Mouse (Mus musculus): ENCODE data around the gene Fhl2. TPM values are rescaled to one million over a fixed set of nuclear protein-coding genes. Genes with fewer than 3 reads are reported as not detected.
"Not testable (repeated sequence)": the region's sequence is repeated elsewhere in the genome, so short reads cannot be mapped to it uniquely, and the experiment has no call there.

Gene Fhl2
- polyA plus RNA-seq, 1 experiment, result 135 TPM

DNA sequence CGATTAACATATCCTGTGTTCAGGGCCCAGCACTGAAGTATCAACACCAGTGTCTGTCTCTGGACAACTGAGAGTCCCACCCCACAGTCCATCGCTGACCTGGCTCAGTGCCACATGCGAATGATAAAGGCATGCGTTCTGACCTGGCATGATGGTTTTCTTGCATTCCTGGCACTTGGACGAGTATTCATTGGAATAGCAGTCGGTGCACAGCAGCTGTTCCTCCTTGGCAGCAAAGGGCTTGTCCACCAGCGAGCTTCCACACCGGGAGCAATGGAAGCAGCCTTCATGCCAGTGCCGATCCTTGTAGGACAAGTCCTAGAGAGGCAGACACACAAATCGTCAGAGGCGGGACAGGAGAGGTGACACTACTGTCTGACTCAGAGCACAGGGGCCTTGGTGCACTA lies 55.2 kb downstream of the Fhl2 start:
- Histone ChIP-seq H3K4me3 (ENCODE audit: insufficient read depth, poor library complexity, severe bottlenecking) (no peak overlapping the region), H3K79me2 (ENCODE audit: control insufficient read depth, insufficient read depth) (peaks cover 96% of the 10 kb centered on the region), H3K79me3 (ENCODE audit: low read depth) (peaks cover 53% of the 10 kb centered on the region), H3K36me3 (ENCODE audit: control insufficient read depth, insufficient read depth) (peaks cover 80% of the 10 kb centered on the region), H3K27me3 (ENCODE audit: control insufficient read depth, insufficient read depth, insufficient read length) (no peaks in the 10 kb centered on the region), H3ac (ENCODE audit: control insufficient read depth, insufficient read length, low read depth) (no peak overlapping the region)
- TF ChIP-seq MYOD1 (IDR thresholded peaks at IDR 0.05; ENCODE audit: control insufficient read depth, insufficient read length, low read depth) (peak; percentile 92), MAX (IDR thresholded peaks at IDR 0.05) (peak; percentile 60), MYOG (IDR thresholded peaks at IDR 0.05; ENCODE audit: control insufficient read depth, extremely low read depth, insufficient read length) (no peak)

DNA sequence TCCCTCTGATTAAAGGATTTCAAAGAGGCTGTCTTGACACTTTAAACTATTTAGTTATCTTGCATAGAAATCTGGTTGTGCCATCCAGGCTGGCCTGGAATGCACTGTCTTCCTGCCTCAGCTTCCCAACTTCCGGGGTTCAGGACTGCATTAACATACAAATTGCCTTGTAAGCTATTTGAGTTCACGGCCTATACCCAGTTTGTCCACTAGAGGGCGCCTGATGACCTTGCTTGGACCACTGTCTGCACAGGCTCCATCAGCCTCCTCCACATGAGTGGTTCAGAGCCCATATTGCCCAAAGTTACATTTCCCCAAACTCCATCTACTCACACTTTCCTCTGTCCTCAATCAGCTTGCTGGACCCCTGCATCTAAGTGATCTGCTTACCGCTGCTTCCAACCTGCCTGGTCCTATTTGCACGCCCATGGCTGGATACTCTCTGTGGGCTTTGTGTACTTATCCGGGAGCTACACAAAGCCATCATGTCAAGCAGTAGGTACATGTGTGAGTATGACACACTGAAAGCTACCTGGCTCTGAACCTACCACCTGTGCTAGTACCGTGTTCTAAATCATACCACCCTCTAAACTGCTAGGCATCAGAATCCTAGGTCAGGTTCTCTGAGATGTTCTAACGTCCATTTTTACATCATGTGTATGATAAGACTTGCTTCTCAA lies 57.1 kb downstream of the Fhl2 start:
- TF ChIP-seq MYOG (IDR thresholded peaks at IDR 0.05; ENCODE audit: control insufficient read depth, extremely low read depth, insufficient read length), result no peak
- no peak for TF ChIP-seq MYOD1 (IDR thresholded peaks at IDR 0.05; ENCODE audit: control insufficient read depth, insufficient read length, low read depth)
- no peak for TF ChIP-seq USF1 (IDR thresholded peaks at IDR 0.05; ENCODE audit: low read depth)
- peak; percentile 82 for TF ChIP-seq CTCF (IDR thresholded peaks at IDR 0.05; ENCODE audit: control insufficient read depth, insufficient read depth, insufficient read length)
- TF ChIP-seq CEBPB (IDR thresholded peaks at IDR 0.05; ENCODE audit: low read depth), result no peak
- no peak for TF ChIP-seq FOSL1 (IDR thresholded peaks at IDR 0.05; ENCODE audit: insufficient read depth, low read length, poor library complexity, severe bottlenecking)
- no peak for TF ChIP-seq MAX (IDR thresholded peaks at IDR 0.05)
- H3K79me3 ChIP-seq (ENCODE audit: low read depth), result peaks cover 55% of the 10 kb centered on the region
- H3K4me3 ChIP-seq (ENCODE audit: insufficient read depth, poor library complexity, severe bottlenecking), result no peak overlapping the region

DNA sequence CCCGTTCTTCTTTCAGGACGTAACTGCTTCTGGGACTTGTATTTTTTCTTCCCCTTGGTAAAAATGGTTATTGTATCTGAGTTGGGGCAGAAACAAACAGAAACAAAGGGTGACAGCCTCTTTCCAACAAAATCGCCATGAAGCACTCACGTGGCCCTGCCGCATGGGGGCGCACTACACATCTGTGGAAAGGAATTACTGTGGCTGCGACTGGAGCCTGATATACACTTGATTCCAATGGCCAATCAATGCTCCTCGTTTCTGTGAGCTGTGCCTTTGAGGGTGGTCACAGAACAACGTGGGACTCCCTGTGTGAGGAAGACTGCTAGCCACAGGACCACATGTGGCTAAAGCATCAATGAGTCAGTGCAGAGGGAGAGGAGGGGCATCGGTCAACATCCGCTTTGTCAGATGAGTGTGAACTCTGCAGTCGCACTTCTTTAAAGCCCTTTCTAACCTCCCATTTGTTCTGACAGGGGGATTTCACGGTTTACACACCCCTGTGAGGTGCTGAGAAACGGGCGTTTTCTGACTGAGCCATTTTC lies 58.4 kb downstream of the Fhl2 start:
- no peak overlapping the region for H3K4me3 ChIP-seq (ENCODE audit: insufficient read depth, poor library complexity, severe bottlenecking)
- no peak overlapping the region for H3ac ChIP-seq (ENCODE audit: control insufficient read depth, insufficient read length, low read depth)
- H3K36me3 ChIP-seq (ENCODE audit: control insufficient read depth, insufficient read depth), result peaks cover 82% of the 10 kb centered on the region
- H3K79me2 ChIP-seq (ENCODE audit: control insufficient read depth, insufficient read depth), result peaks cover 96% of the 10 kb centered on the region
- H3K27me3 ChIP-seq (ENCODE audit: control insufficient read depth, insufficient read depth, insufficient read length), result no peaks in the 10 kb centered on the region
- peaks cover 63% of the 10 kb centered on the region for H3K79me3 ChIP-seq (ENCODE audit: low read depth)
- peak; percentile 12 for TF ChIP-seq CTCF (IDR thresholded peaks at IDR 0.05; ENCODE audit: control insufficient read depth, insufficient read depth, insufficient read length)
- TF ChIP-seq MAX (IDR thresholded peaks at IDR 0.05), result no peak

More for the DNA sequence above, 57.1 kb downstream of the Fhl2 start:
- Histone ChIP-seq H3ac (ENCODE audit: control insufficient read depth, insufficient read length, low read depth) (no peak overlapping the region), H3K27me3 (ENCODE audit: control insufficient read depth, insufficient read depth, insufficient read length) (no peaks in the 10 kb centered on the region), H3K79me2 (ENCODE audit: control insufficient read depth, insufficient read depth) (peaks cover 96% of the 10 kb centered on the region), H3K36me3 (ENCODE audit: control insufficient read depth, insufficient read depth) (peaks cover 79% of the 10 kb centered on the region)

DNA sequence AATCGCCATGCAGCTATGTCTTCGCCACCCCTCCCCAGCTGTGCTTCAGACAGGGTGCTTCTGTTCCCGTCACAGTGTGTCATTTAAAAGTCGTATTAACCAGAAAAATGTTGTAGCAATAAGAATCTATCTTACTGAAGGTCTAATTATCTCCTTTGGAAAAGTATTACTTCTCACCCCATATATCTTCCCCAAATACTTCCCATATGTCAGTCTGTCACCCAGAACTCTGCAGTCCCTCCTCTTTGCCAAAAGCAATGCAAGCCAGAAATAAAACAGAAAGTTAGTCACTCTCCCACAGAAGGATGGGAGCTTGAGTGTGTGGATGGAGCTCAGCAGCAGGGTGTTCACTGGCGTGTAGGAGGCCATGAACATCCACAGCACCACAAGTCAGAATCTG lies 59.5 kb downstream of the Fhl2 start:
- TF ChIP-seq MAX (IDR thresholded peaks at IDR 0.05), result no peak
- no peak for TF ChIP-seq CTCF (IDR thresholded peaks at IDR 0.05; ENCODE audit: control insufficient read depth, insufficient read depth, insufficient read length)
- no peak for TF ChIP-seq MYOG (IDR thresholded peaks at IDR 0.05; ENCODE audit: control insufficient read depth, extremely low read depth, insufficient read length)
- no peak for TF ChIP-seq MYOD1 (IDR thresholded peaks at IDR 0.05; ENCODE audit: control insufficient read depth, insufficient read length, low read depth)
- TF ChIP-seq USF1 (IDR thresholded peaks at IDR 0.05; ENCODE audit: low read depth), result no peak
- no peak for TF ChIP-seq CEBPB (IDR thresholded peaks at IDR 0.05; ENCODE audit: low read depth)
- no peak for TF ChIP-seq FOSL1 (IDR thresholded peaks at IDR 0.05; ENCODE audit: insufficient read depth, low read length, poor library complexity, severe bottlenecking)

DNA sequence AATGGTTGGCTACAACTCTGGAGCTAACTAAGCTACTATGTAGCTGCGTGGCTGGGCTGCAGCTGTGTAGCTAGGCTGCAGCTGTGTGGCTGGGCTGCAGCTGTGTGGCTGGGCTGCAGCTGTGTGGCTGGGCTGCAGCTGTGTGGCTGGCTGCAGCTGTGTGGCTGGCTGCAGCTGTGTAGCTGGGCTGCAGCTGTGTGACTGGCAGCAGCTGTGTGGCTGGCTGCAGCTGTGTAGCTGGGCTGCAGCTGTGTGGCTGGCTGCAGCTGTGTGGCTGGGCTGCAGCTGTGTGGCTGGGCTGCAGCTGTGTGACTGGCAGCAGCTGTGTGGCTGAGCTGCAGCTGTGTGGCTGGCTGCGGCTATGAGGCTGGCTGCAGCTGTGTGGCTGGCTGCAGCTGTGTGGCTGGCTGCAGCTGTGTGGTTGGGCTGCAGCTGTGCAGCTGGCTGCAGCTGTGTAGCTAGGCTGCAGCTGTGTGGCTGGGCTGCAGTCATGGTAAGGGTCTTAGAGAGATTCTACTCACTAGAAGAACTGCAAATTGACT lies 60.2 kb downstream of the Fhl2 start:
- Histone ChIP-seq H3K79me2 (ENCODE audit: control insufficient read depth, insufficient read depth) (peaks cover 96% of the 10 kb centered on the region), H3K79me3 (ENCODE audit: low read depth) (peaks cover 69% of the 10 kb centered on the region), H3K36me3 (ENCODE audit: control insufficient read depth, insufficient read depth) (peaks cover 94% of the 10 kb centered on the region)
- H3ac ChIP-seq (ENCODE audit: control insufficient read depth, insufficient read length, low read depth); H3K4me3 ChIP-seq (ENCODE audit: insufficient read depth, poor library complexity, severe bottlenecking); H3K27me3 ChIP-seq (ENCODE audit: control insufficient read depth, insufficient read depth, insufficient read length): not testable (repeated sequence)
- peak; percentile 76 for TF ChIP-seq MYOD1 (IDR thresholded peaks at IDR 0.05; ENCODE audit: control insufficient read depth, insufficient read length, low read depth)

More for the DNA sequence above, 59.5 kb downstream of the Fhl2 start:
- peaks cover 89% of the 10 kb centered on the region for H3K36me3 ChIP-seq (ENCODE audit: control insufficient read depth, insufficient read depth)
- no peak overlapping the region for H3ac ChIP-seq (ENCODE audit: control insufficient read depth, insufficient read length, low read depth)
- no peak overlapping the region for H3K4me3 ChIP-seq (ENCODE audit: insufficient read depth, poor library complexity, severe bottlenecking)
- H3K79me3 ChIP-seq (ENCODE audit: low read depth), result peaks cover 67% of the 10 kb centered on the region
- H3K79me2 ChIP-seq (ENCODE audit: control insufficient read depth, insufficient read depth), result peaks cover 96% of the 10 kb centered on the region
- H3K27me3 ChIP-seq (ENCODE audit: control insufficient read depth, insufficient read depth, insufficient read length), result no peaks in the 10 kb centered on the region

DNA sequence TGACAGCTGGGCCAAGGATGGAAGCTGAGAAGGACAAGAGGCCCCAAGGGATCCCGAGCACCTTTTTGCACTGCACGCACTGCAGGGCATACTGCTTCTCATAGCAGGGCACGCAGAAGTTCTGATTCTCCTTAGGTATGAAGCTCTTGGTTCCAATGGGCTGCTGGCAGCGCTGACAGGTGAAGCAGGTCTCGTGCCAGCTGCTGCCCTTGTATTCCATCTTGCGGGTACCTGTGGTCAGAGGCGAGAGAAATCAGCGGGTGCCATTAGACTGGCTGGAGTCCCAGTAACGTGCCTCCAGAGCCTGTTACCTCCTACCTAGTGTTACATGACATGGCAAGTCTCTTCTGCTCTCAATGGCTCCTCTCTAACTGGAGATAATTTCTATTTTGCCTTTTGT lies 65.2 kb downstream of the Fhl2 start:
- Histone ChIP-seq H3K79me3 (ENCODE audit: low read depth) (peaks cover 51% of the 10 kb centered on the region), H3K4me3 (ENCODE audit: insufficient read depth, poor library complexity, severe bottlenecking) (no peak overlapping the region), H3K79me2 (ENCODE audit: control insufficient read depth, insufficient read depth) (peaks cover 78% of the 10 kb centered on the region), H3K27me3 (ENCODE audit: control insufficient read depth, insufficient read depth, insufficient read length) (no peaks in the 10 kb centered on the region), H3K36me3 (ENCODE audit: control insufficient read depth, insufficient read depth) (peaks cover 92% of the 10 kb centered on the region), H3ac (ENCODE audit: control insufficient read depth, insufficient read length, low read depth) (no peak overlapping the region)
- TF ChIP-seq CEBPB (IDR thresholded peaks at IDR 0.05; ENCODE audit: low read depth), result no peak
- TF ChIP-seq CTCF (IDR thresholded peaks at IDR 0.05; ENCODE audit: control insufficient read depth, insufficient read depth, insufficient read length), result no peak
- no peak for TF ChIP-seq MAX (IDR thresholded peaks at IDR 0.05)
- no peak for TF ChIP-seq MYOD1 (IDR thresholded peaks at IDR 0.05; ENCODE audit: control insufficient read depth, insufficient read length, low read depth)
- TF ChIP-seq MYOG (IDR thresholded peaks at IDR 0.05; ENCODE audit: control insufficient read depth, extremely low read depth, insufficient read length), result no peak
- TF ChIP-seq USF1 (IDR thresholded peaks at IDR 0.05; ENCODE audit: low read depth), result no peak
- TF ChIP-seq FOSL1 (IDR thresholded peaks at IDR 0.05; ENCODE audit: insufficient read depth, low read length, poor library complexity, severe bottlenecking), result no peak

Data from C2C12 (cell line).